8 mouse cellular contexts compared by ENCODE assay signal in the genomic region with DNA sequence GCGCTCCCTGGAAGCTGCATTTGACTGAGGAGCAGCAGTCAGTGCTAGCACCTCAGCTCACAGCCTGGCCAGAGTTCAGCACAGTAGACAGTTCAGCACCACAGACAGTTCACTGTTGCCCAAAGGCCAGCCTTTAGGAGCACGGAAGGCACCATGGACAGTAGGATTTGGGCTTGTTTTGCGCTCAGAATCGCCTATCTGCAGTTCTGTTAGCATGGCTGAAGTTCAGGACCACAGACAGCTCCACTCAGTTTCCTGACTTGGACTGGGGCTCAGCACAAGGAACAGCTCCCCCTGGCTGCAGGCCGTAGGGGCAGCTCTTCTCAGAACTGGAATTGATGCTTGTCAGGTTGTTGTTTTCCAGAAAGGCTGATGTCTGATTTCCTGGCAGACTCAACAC.
A peak's percentile ranks its signal among the peaks of the same experiment; 100 is the strongest.
DNase-seq lines count a peak whose midpoint lies in the region; ATAC-seq lines count a peak whose summit lies in the region.

No protein-coding gene starts in this region.

- H3K4me1 ChIP-seq in liver, embryonic 12.5 days, result no peaks in the 10 kb centered on the region
- no peaks in the 10 kb centered on the region for H3K4me1 ChIP-seq in limb, embryonic 13.5 days

- H3K9ac ChIP-seq in liver, embryonic 12.5 days, result no peak overlapping the region
- H3K9ac ChIP-seq in limb, embryonic 13.5 days, result no peak overlapping the region

- no peak overlapping the region for H3K4me2 ChIP-seq in liver, embryonic 12.5 days
- no peak overlapping the region for H3K4me2 ChIP-seq in limb, embryonic 13.5 days (replicated peaks)

- no peak overlapping the region for H3K27ac ChIP-seq in liver, embryonic 12.5 days
- no peak overlapping the region for H3K27ac ChIP-seq in limb, embryonic 13.5 days

- peak; percentile 80 for DNase-seq in liver
- DNase-seq in cerebellum, postnatal 36 days, result peak; percentile 41 to 46
- peak; percentile 47 for DNase-seq in gastrocnemius, postnatal 25 days
- peak; percentile 89 for DNase-seq in kidney, adult 9 months
- DNase-seq in ovary, adult 18-20 months (ENCODE audit: low spot score), result peak; percentile 44
- DNase-seq in thymus, postnatal 0 days (ENCODE audit: low spot score), result peak; percentile 56

- H3K27me3 ChIP-seq in liver, embryonic 12.5 days (replicated peaks), result no peaks in the 10 kb centered on the region
- no peaks in the 10 kb centered on the region for H3K27me3 ChIP-seq in limb, embryonic 13.5 days

- no peaks in the 10 kb centered on the region for H3K9me3 ChIP-seq in liver, embryonic 12.5 days (replicated peaks)
- no peaks in the 10 kb centered on the region for H3K9me3 ChIP-seq in limb, embryonic 13.5 days

- ATAC-seq in liver, embryonic 12.5 days, result no peak
- peak; percentile 73 for ATAC-seq in limb, embryonic 13.5 days (ENCODE audit: low FRiP score, low read depth)

- no peak overlapping the region for H3K4me3 ChIP-seq in liver, embryonic 12.5 days
- no peak overlapping the region for H3K4me3 ChIP-seq in limb, embryonic 13.5 days

- WGBS in liver, embryonic 12.5 days (ENCODE audit: insufficient replicate concordance), result 11% methylated on average over 5 of the region's 5 CpGs
- WGBS in limb, embryonic 13.5 days, result 16% methylated on average over 5 of the region's 5 CpGs

- no peaks in the 10 kb centered on the region for H3K36me3 ChIP-seq in liver, embryonic 12.5 days
- H3K36me3 ChIP-seq in limb, embryonic 13.5 days, result no peaks in the 10 kb centered on the region
